Mouse (Mus musculus) urinary bladder, postnatal 0 days (tissue): Measurements from ENCODE around the gene Gm49388. TPM values are rescaled to one million over a fixed set of nuclear protein-coding genes. Genes with fewer than 3 reads are reported as not detected.

Experiments
- polyA plus RNA-seq: library from polyadenylated mRNA; unstranded; fragments of >200 nt; fragmentation: Nextera tagmentation; extraction: Ambion mirVana; gene quantifications from 2 replicates; pipeline ENCODE4 v1.2.1, GENCODE M21; 2015

Gene Gm49388
- polyA plus RNA-seq = not detected in 2 replicates

GRCm38 (mm10) chr7:127785308-127785707 lies at the start of gene Gm49388:
TSS of gene Gm49388 (plus strand) at chr7:127785608.

GRCm38 (mm10) chr7:127744366-127745045 lies 40.9 kb upstream of the Gm49388 start, which contains the start of gene Fbxl19:
TSS of gene Fbxl19 (plus strand) at chr7:127744543.

GRCm38 (mm10) chr7:127769651-127770038 lies 15.8 kb upstream of the Gm49388 start, which contains the start of gene Orai3:
TSS of gene Orai3 (plus strand) at chr7:127769815.

GRCm38 (mm10) chr7:127776426-127776825 lies 9.0 kb upstream of the Gm49388 start, which contains the start of gene Setd1a:
TSS of gene Setd1a (plus strand) at chr7:127776670.

GRCm38 (mm10) chr7:127800435-127801009 lies 15.1 kb downstream of the Gm49388 start, which contains the start of gene Hsd3b7:
TSS of gene Hsd3b7 (plus strand) at chr7:127800604.

GRCm38 (mm10) chr7:127824176-127824871 lies 38.9 kb downstream of the Gm49388 start, which contains the start of the genes Stx4a and Stx1b:
TSS of gene Stx4a (plus strand) at chr7:127824294.
TSS of gene Stx1b (minus strand) at chr7:127824549.

Other genes with a start within 250 kb of the Gm49388 start
- 6.1 and 7.4 TPM in 2 replicates for gene Tmem265, start 224.2 kb upstream of the Gm49388 start, polyA plus RNA-seq
- gene Phkg2, start 212.3 kb upstream of the Gm49388 start, polyA plus RNA-seq = 23.7 and 25.8 TPM in 2 replicates
- gene Ccdc189, start 197.0 kb upstream of the Gm49388 start, polyA plus RNA-seq = 2.7 and 4.4 TPM in 2 replicates
- 18.1 and 21.6 TPM in 2 replicates for gene Rnf40, start 196.8 kb upstream of the Gm49388 start, polyA plus RNA-seq
- 2.9 and 3.5 TPM in 2 replicates for gene Zfp629, start 169.8 kb upstream of the Gm49388 start, polyA plus RNA-seq
- 31.0 and 37.4 TPM in 2 replicates for gene Bcl7c, start 76.7 kb upstream of the Gm49388 start, polyA plus RNA-seq
- 5.9 and 6.1 TPM in 2 replicates for gene Ctf1, start 72.9 kb upstream of the Gm49388 start, polyA plus RNA-seq
- 0.12 TPM in 1 of 2 replicates, not detected in the other for gene Ctf2, start 53.4 kb upstream of the Gm49388 start, polyA plus RNA-seq
- 1.1 and 1.4 TPM in 2 replicates for gene Fbxl19, start 41.1 kb upstream of the Gm49388 start, polyA plus RNA-seq
- gene Orai3, start 15.8 kb upstream of the Gm49388 start, polyA plus RNA-seq = 22.1 and 26.0 TPM in 2 replicates
- 9.4 and 11.0 TPM in 2 replicates for gene Setd1a, start 8.9 kb upstream of the Gm49388 start, polyA plus RNA-seq
- gene Hsd3b7, start 15.0 kb downstream of the Gm49388 start, polyA plus RNA-seq = 26.7 and 37.8 TPM in 2 replicates
- 47.2 and 47.9 TPM in 2 replicates for gene Stx4a, start 38.7 kb downstream of the Gm49388 start, polyA plus RNA-seq
- gene Stx1b, start 38.9 kb downstream of the Gm49388 start, polyA plus RNA-seq = 0.67 and 1.3 TPM in 2 replicates
- 3.5 and 3.8 TPM in 2 replicates for gene Zfp646, start 90.6 kb downstream of the Gm49388 start, polyA plus RNA-seq
- gene Zfp668, start 91.2 kb downstream of the Gm49388 start, polyA plus RNA-seq = 6.5 and 6.9 TPM in 2 replicates
- 0.65 and 0.75 TPM in 2 replicates for gene Prss53, start 105.4 kb downstream of the Gm49388 start, polyA plus RNA-seq
- not detected in 2 replicates for gene Gm21974, start 109.8 kb downstream of the Gm49388 start, polyA plus RNA-seq
- gene Vkorc1, start 110.0 kb downstream of the Gm49388 start, polyA plus RNA-seq = 151 and 156 TPM in 2 replicates
- gene Bckdk, start 118.5 kb downstream of the Gm49388 start, polyA plus RNA-seq = 103 and 107 TPM in 2 replicates
- 16.2 and 16.4 TPM in 2 replicates for gene Kat8, start 126.9 kb downstream of the Gm49388 start, polyA plus RNA-seq
- gene Prss8, start 144.5 kb downstream of the Gm49388 start, polyA plus RNA-seq = 27.0 and 30.7 TPM in 2 replicates
- gene Prss36, start 161.1 kb downstream of the Gm49388 start, polyA plus RNA-seq = 7.0 and 8.1 TPM in 2 replicates
- gene Fus, start 181.8 kb downstream of the Gm49388 start, polyA plus RNA-seq = 172 TPM in 2 replicates
- gene Pycard, start 208.3 kb downstream of the Gm49388 start, polyA plus RNA-seq = 74.4 and 124 TPM in 2 replicates
- gene Trim72, start 218.3 kb downstream of the Gm49388 start, polyA plus RNA-seq = 0.10 and 0.20 TPM in 2 replicates